Mouse (Mus musculus): ENCODE results near the gene Defb45. TPM values are rescaled to one million over a fixed set of nuclear protein-coding genes. Genes with fewer than 3 reads are reported as not detected.

Gene Defb45
- polyA plus RNA-seq, 2 experiments, result not detected

DNA sequence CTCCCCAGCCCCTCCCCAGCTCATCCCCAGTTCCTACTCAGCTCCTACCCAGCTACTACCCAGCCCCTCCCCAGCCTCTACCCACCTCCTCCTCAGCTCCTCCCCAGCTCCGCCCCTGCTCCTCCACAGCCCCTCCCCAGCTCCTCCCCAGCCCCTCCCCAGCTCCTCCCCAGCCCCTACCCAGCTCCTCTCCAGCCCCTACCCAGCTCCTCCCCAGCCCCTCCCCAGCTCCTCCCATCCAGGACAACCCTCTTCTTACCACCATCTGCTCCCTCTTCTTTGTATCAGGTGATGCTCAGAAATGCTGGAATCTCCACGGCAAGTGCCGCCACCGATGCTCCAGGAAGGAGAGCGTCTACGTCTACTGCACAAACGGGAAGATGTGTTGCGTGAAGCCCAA, 13.0 kb upstream of the Defb45 start:
- ATAC-seq (ENCODE audit: insufficient read depth) (no peak), DNase-seq (ENCODE audit: low read depth in 3 of 3, low spot score in 3 of 3) (no peak)
- H3K9ac ChIP-seq (replicated peaks), result no peak overlapping the region
- TF ChIP-seq CTCF (IDR thresholded peaks at IDR 0.05; ENCODE audit: low read depth) (no peak), EP300 (IDR thresholded peaks at IDR 0.05; ENCODE audit: low read depth) (no peak)
- H3K4me3 ChIP-seq (ENCODE audit: insufficient read depth in 1 of 2, low read depth in 2 of 2, low read length in 2 of 2), result no peak overlapping the region
- 34% methylated on average over 8 of the region's 8 CpGs for WGBS (ENCODE audit: insufficient replicate concordance)
- H3K27ac ChIP-seq, result no peak overlapping the region
- H3K27me3 ChIP-seq (ENCODE audit: control insufficient read depth, insufficient read depth, low read length), result no peaks in the 10 kb centered on the region
- H3K4me2 ChIP-seq (ENCODE audit: low read depth), result no peak overlapping the region
- H3K4me1 ChIP-seq (replicated peaks; ENCODE audit: control insufficient read depth in 2 of 2, insufficient read depth in 2 of 2, low read length in 1 of 2), result no peaks in the 10 kb centered on the region
- no peaks in the 10 kb centered on the region for H3K9me3 ChIP-seq (ENCODE audit: control insufficient read depth, low read length)
- no peaks in the 10 kb centered on the region for H3K36me3 ChIP-seq (replicated peaks; ENCODE audit: control insufficient read depth, insufficient read depth, low read depth)

DNA sequence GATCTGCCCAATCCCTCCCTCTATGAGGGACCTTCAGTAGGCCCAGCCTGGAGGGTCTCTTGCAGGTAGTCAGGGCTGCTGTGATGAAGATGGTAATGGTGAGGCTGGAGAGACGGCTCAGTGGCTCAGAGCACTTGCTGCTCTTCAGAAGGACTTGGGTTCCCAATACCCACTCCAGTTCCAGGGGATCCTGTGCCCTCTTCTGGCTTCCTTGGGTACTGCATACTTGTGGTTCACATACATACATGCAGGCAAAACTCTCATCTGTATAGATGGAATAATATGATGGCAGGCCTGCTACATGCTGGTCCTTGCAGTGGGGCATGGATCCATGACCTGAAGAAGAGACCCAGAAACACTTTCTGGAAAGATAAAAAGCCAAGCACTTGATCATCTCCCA, 9.5 kb upstream of the Defb45 start:
- 65% methylated on average over 1 of the region's 1 CpGs for WGBS (ENCODE audit: insufficient replicate concordance)

DNA sequence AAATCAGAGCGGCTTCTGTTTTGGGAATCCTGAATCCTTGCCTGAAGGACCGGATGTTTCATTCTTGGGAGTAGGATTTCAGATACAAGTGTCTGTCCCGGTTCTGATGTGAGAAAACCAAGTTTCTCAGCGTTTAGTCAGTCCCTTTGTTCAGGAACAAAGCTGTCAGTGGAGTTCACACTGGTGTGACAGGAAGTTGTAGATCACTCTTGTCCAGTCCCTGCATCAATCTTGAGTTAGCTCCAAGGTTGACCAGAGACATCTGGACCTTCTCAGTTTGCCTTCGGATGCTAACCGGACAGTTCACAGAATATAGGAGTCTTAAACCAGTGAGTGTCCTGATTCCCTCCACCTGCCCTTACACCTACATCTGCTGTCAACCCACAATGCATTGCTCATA, 8.5 kb upstream of the Defb45 start:
- no peak for ATAC-seq (ENCODE audit: insufficient read depth)
- H3K36me3 ChIP-seq (replicated peaks; ENCODE audit: control insufficient read depth, insufficient read depth, low read depth), result no peaks in the 10 kb centered on the region
- H3K27me3 ChIP-seq (ENCODE audit: control insufficient read depth, insufficient read depth, low read length), result no peaks in the 10 kb centered on the region
- no peak overlapping the region for H3K4me2 ChIP-seq (ENCODE audit: low read depth)
- DNase-seq (ENCODE audit: low read depth in 3 of 3, low spot score in 3 of 3), result no peak
- no peak overlapping the region for H3K9ac ChIP-seq (replicated peaks)
- no peak overlapping the region for H3K27ac ChIP-seq
- 35% methylated on average over 6 of the region's 6 CpGs for WGBS (ENCODE audit: insufficient replicate concordance)
- no peak overlapping the region for H3K4me3 ChIP-seq (ENCODE audit: insufficient read depth in 1 of 2, low read depth in 2 of 2, low read length in 2 of 2)
- H3K4me1 ChIP-seq (replicated peaks; ENCODE audit: control insufficient read depth in 2 of 2, insufficient read depth in 2 of 2, low read length in 1 of 2), result no peaks in the 10 kb centered on the region
- TF ChIP-seq EP300 (IDR thresholded peaks at IDR 0.05; ENCODE audit: low read depth) (no peak), CTCF (IDR thresholded peaks at IDR 0.05; ENCODE audit: low read depth) (no peak)
- H3K9me3 ChIP-seq (ENCODE audit: control insufficient read depth, low read length), result no peaks in the 10 kb centered on the region

More for the DNA sequence above, 9.5 kb upstream of the Defb45 start:
- Histone ChIP-seq H3K9ac (replicated peaks) (no peak overlapping the region), H3K27ac (no peak overlapping the region), H3K27me3 (ENCODE audit: control insufficient read depth, insufficient read depth, low read length) (no peaks in the 10 kb centered on the region), H3K4me3 (ENCODE audit: insufficient read depth in 1 of 2, low read depth in 2 of 2, low read length in 2 of 2) (no peak overlapping the region), H3K9me3 (ENCODE audit: control insufficient read depth, low read length) (no peaks in the 10 kb centered on the region), H3K4me2 (ENCODE audit: low read depth) (no peak overlapping the region), H3K36me3 (replicated peaks; ENCODE audit: control insufficient read depth, insufficient read depth, low read depth) (no peaks in the 10 kb centered on the region), H3K4me1 (replicated peaks; ENCODE audit: control insufficient read depth in 2 of 2, insufficient read depth in 2 of 2, low read length in 1 of 2) (no peaks in the 10 kb centered on the region)
- ATAC-seq (ENCODE audit: insufficient read depth) (no peak), DNase-seq (ENCODE audit: low read depth in 3 of 3, low spot score in 3 of 3) (no peak)
- TF ChIP-seq CTCF (IDR thresholded peaks at IDR 0.05; ENCODE audit: low read depth) (no peak), EP300 (IDR thresholded peaks at IDR 0.05; ENCODE audit: low read depth) (no peak)

DNA sequence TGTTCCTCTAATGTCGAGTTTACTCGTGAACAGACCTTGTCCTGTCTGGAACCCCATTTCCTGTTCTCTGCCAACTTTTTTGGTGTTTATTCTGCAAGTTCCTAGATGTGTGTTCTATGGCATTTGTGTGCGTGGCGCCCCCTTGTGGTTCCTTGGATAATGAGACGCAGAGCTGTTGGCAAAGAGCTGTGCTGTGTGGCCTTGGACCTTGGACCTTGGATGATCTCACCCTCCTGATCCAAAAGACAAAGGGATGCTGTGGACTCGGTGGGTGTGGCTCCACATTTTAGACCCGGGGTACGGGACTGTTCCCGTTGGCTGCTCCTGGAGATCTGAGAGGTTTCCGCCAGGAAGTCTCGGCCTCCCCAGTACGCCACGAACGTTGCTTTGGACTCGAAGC, 4.9 kb upstream of the Defb45 start, which contains the start of gene Defb36:
TSS of gene Defb36 (plus strand) at position 271 of the 400 bp plus-strand sequence.
- Histone ChIP-seq H3K36me3 (replicated peaks; ENCODE audit: control insufficient read depth, insufficient read depth, low read depth) (no peaks in the 10 kb centered on the region), H3K9me3 (ENCODE audit: control insufficient read depth, low read length) (no peaks in the 10 kb centered on the region), H3K4me3 (ENCODE audit: insufficient read depth in 1 of 2, low read depth in 2 of 2, low read length in 2 of 2) (no peak within 1 kb of the TSS), H3K9ac (replicated peaks) (no peak within 1 kb of the TSS), H3K27me3 (ENCODE audit: control insufficient read depth, insufficient read depth, low read length) (no peaks in the 10 kb centered on the region), H3K4me2 (ENCODE audit: low read depth) (no peak within 1 kb of the TSS), H3K4me1 (replicated peaks; ENCODE audit: control insufficient read depth in 2 of 2, insufficient read depth in 2 of 2, low read length in 1 of 2) (no peaks in the 10 kb centered on the region), H3K27ac (no peak within 1 kb of the TSS)
- TF ChIP-seq CTCF (IDR thresholded peaks at IDR 0.05; ENCODE audit: low read depth) (peak; percentile 64), EP300 (IDR thresholded peaks at IDR 0.05; ENCODE audit: low read depth) (no peak)
- 62% methylated on average over 15 of the region's 15 CpGs for WGBS (ENCODE audit: insufficient replicate concordance)
- ATAC-seq (ENCODE audit: insufficient read depth) (no peak), DNase-seq (ENCODE audit: low read depth in 3 of 3, low spot score in 3 of 3) (no peak)

DNA sequence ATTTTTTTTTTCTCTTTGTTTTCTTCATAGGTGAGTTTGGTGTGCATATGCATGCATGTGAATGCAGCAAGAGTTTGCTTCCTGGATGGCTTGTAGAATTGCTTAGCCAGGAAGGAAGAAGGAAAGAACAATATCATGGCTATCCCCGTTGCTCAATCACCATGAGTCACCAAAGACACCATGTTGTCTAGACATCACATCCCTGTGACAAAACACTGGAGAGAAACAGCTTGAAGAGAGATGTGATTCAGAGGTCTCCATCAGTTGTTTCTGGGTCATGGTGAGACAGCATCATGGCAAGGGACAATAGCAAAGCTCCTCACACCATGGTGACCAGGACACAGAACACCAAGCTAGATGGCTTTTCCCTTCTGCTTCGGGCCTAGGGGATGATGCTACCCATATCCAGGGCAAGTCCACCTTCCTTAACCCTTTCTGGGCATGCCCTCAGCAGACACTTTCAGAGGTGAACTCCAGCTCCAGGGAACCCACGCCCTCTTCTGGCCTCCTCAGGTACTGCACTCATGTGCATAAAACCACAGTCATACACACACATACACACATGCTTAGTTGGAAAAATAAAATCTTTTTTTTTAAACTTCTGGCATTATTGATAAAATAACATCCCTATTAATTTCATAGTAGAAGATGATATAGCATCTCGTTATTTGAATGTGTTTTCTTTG, 2.2 kb upstream of the Defb45 start:
- Histone ChIP-seq H3K36me3 (replicated peaks; ENCODE audit: control insufficient read depth, insufficient read depth, low read depth) (no peaks in the 10 kb centered on the region), H3K27ac (no peak overlapping the region), H3K9ac (replicated peaks) (no peak overlapping the region), H3K4me1 (replicated peaks; ENCODE audit: control insufficient read depth in 2 of 2, insufficient read depth in 2 of 2, low read length in 1 of 2) (no peaks in the 10 kb centered on the region), H3K4me2 (ENCODE audit: low read depth) (no peak overlapping the region), H3K27me3 (ENCODE audit: control insufficient read depth, insufficient read depth, low read length) (no peaks in the 10 kb centered on the region), H3K9me3 (ENCODE audit: control insufficient read depth, low read length) (no peaks in the 10 kb centered on the region), H3K4me3 (ENCODE audit: insufficient read depth in 1 of 2, low read depth in 2 of 2, low read length in 2 of 2) (no peak overlapping the region)
- TF ChIP-seq EP300 (IDR thresholded peaks at IDR 0.05; ENCODE audit: low read depth), result no peak
- TF ChIP-seq CTCF (IDR thresholded peaks at IDR 0.05; ENCODE audit: low read depth), result peak; percentile 55
- no peak for ATAC-seq (ENCODE audit: insufficient read depth)
- 46% methylated on average over 4 of the region's 4 CpGs for WGBS (ENCODE audit: insufficient replicate concordance)
- no peak for DNase-seq (ENCODE audit: low read depth in 3 of 3, low spot score in 3 of 3)
